Mouse (Mus musculus) heart, adult 11 months (tissue): ENCODE measurements around the gene Mpped2.

Experiments used
- DNase-seq: peaks from one replicate; pipeline ENCODE4 v3.0.0; 2022

The Mpped2 gene

GRCm38 (mm10) chr2:106692783-106693701, at the start of gene Mpped2:
Gene Mpped2, plus strand, starts transcription at chr2:106693269.
- DNase-seq = peak; percentile 93

- DNase-seq = no peak
These were observed 48.3 kb upstream of the Mpped2 start for GRCm38 (mm10) chr2:106644782-106645181.

GRCm38 (mm10) chr2:106649686-106650570, 43.1 kb upstream of the Mpped2 start:
- DNase-seq = peak; percentile 99

GRCm38 (mm10) chr2:106652151-106652550, 40.9 kb upstream of the Mpped2 start:
- DNase-seq = peak; percentile 95

GRCm38 (mm10) chr2:106652741-106653140, 40.3 kb upstream of the Mpped2 start:
- DNase-seq = no peak

- DNase-seq = no peak
These were observed 39.8 kb upstream of the Mpped2 start for GRCm38 (mm10) chr2:106653261-106653660.

- no peak for DNase-seq
These were observed 37.8 kb upstream of the Mpped2 start for GRCm38 (mm10) chr2:106655271-106655670.

GRCm38 (mm10) chr2:106665271-106665670, 27.8 kb upstream of the Mpped2 start:
- no peak for DNase-seq

GRCm38 (mm10) chr2:106674319-106674718, 18.8 kb upstream of the Mpped2 start:
- no peak for DNase-seq

GRCm38 (mm10) chr2:106677449-106677848, 15.6 kb upstream of the Mpped2 start:
- DNase-seq = no peak

- no peak for DNase-seq
These were observed 13.2 kb upstream of the Mpped2 start for GRCm38 (mm10) chr2:106679720-106680455.

GRCm38 (mm10) chr2:106683185-106683831, 9.8 kb upstream of the Mpped2 start:
- no peak for DNase-seq

GRCm38 (mm10) chr2:106683832-106684231, 9.2 kb upstream of the Mpped2 start:
- no peak for DNase-seq

GRCm38 (mm10) chr2:106691753-106692363, 1.2 kb upstream of the Mpped2 start:
- no peak for DNase-seq

- DNase-seq = no peak
These were observed 675 bp upstream of the Mpped2 start for GRCm38 (mm10) chr2:106692405-106692782.

GRCm38 (mm10) chr2:106693702-106694566, 865 bp downstream of the Mpped2 start:
- DNase-seq = peak; percentile 94

- DNase-seq = no peak
These were observed 1.5 kb downstream of the Mpped2 start for GRCm38 (mm10) chr2:106694567-106694885.

GRCm38 (mm10) chr2:106694886-106695733, 2.0 kb downstream of the Mpped2 start:
- peak; percentile 89 for DNase-seq

GRCm38 (mm10) chr2:106695734-106696022, 2.6 kb downstream of the Mpped2 start:
- DNase-seq = no peak

- no peak for DNase-seq
These were observed 3.3 kb downstream of the Mpped2 start for GRCm38 (mm10) chr2:106696372-106696771.
